Mouse (Mus musculus) kidney, embryonic 15.5 days (tissue): ENCODE measurements around the gene Nsun7. TPM values are rescaled to one million over a fixed set of nuclear protein-coding genes. Genes with fewer than 3 reads are reported as not detected.

Experiments
- ATAC-seq: fragments of 200-750 bp; cut with Nextera tagmentation; replicated peaks from 2 replicates; pipeline ENCODE4 v1.8.0; 2017; ENCODE audit warnings: moderate TSS enrichment; ENCODE audit not compliant: low FRiP score
- H3K27ac ChIP-seq: fragments of 300-500 bp; sonication (generic); 2 replicates; pipeline ENCODE4 v1.5.1; 2015; ENCODE audit warnings: mild to moderate bottlenecking, inconsistent platforms
- H3K27me3 ChIP-seq: fragments of 300-500 bp; sonication (generic); 2 replicates; pipeline ENCODE4 v1.6.1; 2015; ENCODE audit warnings: inconsistent platforms
- H3K36me3 ChIP-seq: fragments of 300-500 bp; sonication (generic); 2 replicates; pipeline ENCODE4 v1.6.1; 2015; ENCODE audit warnings: inconsistent platforms
- H3K4me1 ChIP-seq: fragments of 300-500 bp; sonication (generic); 2 replicates; pipeline ENCODE4 v1.6.1; 2015; ENCODE audit warnings: inconsistent platforms
- H3K4me2 ChIP-seq: fragments of 300-500 bp; sonication (generic); 2 replicates; pipeline ENCODE4 v1.6.1; 2015; ENCODE audit warnings: moderate library complexity, mild to moderate bottlenecking, inconsistent platforms
- H3K4me3 ChIP-seq: fragments of 300-500 bp; sonication (generic); replicated peaks from 2 replicates; pipeline ENCODE4 v1.5.1; 2015; ENCODE audit warnings: mild to moderate bottlenecking, inconsistent platforms
- H3K9ac ChIP-seq: fragments of 300-500 bp; sonication (generic); 2 replicates; pipeline ENCODE4 v1.6.1; 2015; ENCODE audit warnings: mild to moderate bottlenecking, inconsistent platforms
- H3K9me3 ChIP-seq: fragments of 300-500 bp; sonication (generic); replicated peaks from 2 replicates; pipeline ENCODE4 v1.6.1; 2016; ENCODE audit warnings: inconsistent platforms
- WGBS: fragments of 180-500 bp; shearing (Covaris S2); methylation state at CpG from one replicate; pipeline ENCODE4 v1.1.7; 2015; ENCODE audit warnings: mixed read lengths; 5-methylcytosine and 5-hydroxymethylcytosine counted together
- polyA plus RNA-seq: library from polyadenylated mRNA; unstranded; fragments of >200 nt; fragmentation: Nextera tagmentation; extraction: Ambion mirVana; gene quantifications from 2 replicates; pipeline ENCODE4 v1.2.1, GENCODE M21; 2015

The Nsun7 gene
- polyA plus RNA-seq, 1 experiment from 2014 or later = 0.32 TPM

DNA sequence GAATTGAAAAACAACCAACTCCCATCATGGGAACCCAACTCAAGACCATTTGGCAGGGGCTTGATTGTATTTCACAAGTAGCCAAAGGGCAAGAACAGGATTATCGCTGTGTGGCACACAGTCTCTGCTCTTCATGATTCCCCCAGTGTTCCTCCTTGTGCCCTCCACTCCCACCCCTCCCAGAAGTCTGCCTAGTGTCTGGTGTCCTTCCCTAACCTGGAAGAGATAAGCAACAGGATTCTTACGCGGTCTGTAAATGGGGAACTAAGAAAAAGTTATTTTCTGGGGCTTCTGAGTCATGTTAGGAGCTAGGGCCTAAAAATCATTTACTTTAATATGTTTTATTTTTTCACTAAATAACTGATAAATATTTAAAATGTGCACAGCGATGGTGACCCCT is 35.3 kb downstream of the Nsun7 start:
- Histone ChIP-seq H3K36me3 (peaks cover 6% of the 10 kb centered on the region; the same call in 1 of the 2 replicates), H3K4me3 (no peak overlapping the region), H3K4me2 (no peak overlapping the region), H3K9me3 (no peaks in the 10 kb centered on the region), H3K4me1 (no peaks in the 10 kb centered on the region), H3K9ac (no peak overlapping the region), H3K27ac (no peak overlapping the region), H3K27me3 (no peaks in the 10 kb centered on the region)
- WGBS = 94% methylated on average over 4 of the region's 4 CpGs
- no peak for ATAC-seq

DNA sequence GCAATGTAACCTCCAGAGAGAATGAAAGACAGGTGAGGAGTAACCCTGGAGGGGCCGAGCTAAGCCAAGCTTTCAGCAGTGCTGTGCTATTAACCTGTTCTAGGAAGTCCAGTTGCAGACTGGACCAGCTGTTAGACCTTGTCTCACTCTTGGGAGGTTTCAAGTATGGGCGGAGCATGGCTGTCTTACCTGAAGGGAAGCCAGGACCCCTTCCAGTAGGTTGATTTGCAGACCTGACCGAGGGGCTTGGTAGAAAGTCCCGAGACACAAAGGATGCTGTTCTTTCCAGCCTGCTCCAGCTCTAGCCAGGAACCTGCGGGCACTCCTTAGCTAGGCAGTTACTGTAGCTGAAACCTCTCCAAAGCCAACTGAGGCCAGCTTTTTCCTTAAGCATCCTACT is 36.4 kb downstream of the Nsun7 start:
- Histone ChIP-seq H3K4me3 (no peak overlapping the region), H3K27ac (no peak overlapping the region), H3K36me3 (peaks cover 15% of the 10 kb centered on the region; the same call in 1 of the 2 replicates), H3K27me3 (no peaks in the 10 kb centered on the region), H3K4me2 (no peak overlapping the region), H3K4me1 (no peaks in the 10 kb centered on the region), H3K9me3 (no peaks in the 10 kb centered on the region), H3K9ac (no peak overlapping the region)
- no peak for ATAC-seq
- 91% methylated on average over 5 of the region's 5 CpGs for WGBS

DNA sequence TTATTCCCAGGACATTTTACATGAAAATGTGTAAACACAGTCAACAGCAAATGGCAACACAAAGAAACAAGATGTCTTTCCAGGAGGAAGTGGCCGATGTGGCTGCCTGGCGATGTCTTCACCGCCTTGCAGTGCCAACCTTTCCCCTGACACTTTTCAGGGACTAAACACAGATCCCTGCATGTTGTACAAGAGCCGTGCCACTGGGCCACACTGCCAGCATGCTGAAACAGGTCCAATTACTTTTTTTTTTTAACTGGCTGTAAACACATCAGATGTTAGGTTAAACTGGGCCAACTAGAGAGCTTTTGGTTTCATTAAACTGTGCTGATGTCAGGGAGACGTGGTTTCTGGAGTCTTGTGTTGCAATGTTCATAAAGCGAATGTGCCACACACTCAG is 39.2 kb downstream of the Nsun7 start:
- WGBS = 89% methylated on average over 6 of the region's 6 CpGs
- no peak overlapping the region for H3K4me3 ChIP-seq
- H3K9ac ChIP-seq = no peak overlapping the region
- ATAC-seq = no peak
- H3K27ac ChIP-seq = no peak overlapping the region
- H3K9me3 ChIP-seq = no peaks in the 10 kb centered on the region
- peaks cover 30% of the 10 kb centered on the region for H3K36me3 ChIP-seq
- no peaks in the 10 kb centered on the region for H3K4me1 ChIP-seq
- no peak overlapping the region for H3K4me2 ChIP-seq
- H3K27me3 ChIP-seq = no peaks in the 10 kb centered on the region

- no peak overlapping the region for H3K9ac ChIP-seq
- no peak overlapping the region for H3K4me3 ChIP-seq
- no peaks in the 10 kb centered on the region for H3K27me3 ChIP-seq
- H3K36me3 ChIP-seq = peaks cover 41% of the 10 kb centered on the region
- no peak overlapping the region for H3K27ac ChIP-seq
- H3K4me2 ChIP-seq = no peak overlapping the region
- ATAC-seq = no peak
- no peaks in the 10 kb centered on the region for H3K4me1 ChIP-seq
- WGBS = 79% methylated on average over 13 of the region's 13 CpGs
- H3K9me3 ChIP-seq = no peaks in the 10 kb centered on the region
Observed at GRCm38 (mm10) chr5:66300576-66300975, 40.9 kb downstream of the Nsun7 start.

DNA sequence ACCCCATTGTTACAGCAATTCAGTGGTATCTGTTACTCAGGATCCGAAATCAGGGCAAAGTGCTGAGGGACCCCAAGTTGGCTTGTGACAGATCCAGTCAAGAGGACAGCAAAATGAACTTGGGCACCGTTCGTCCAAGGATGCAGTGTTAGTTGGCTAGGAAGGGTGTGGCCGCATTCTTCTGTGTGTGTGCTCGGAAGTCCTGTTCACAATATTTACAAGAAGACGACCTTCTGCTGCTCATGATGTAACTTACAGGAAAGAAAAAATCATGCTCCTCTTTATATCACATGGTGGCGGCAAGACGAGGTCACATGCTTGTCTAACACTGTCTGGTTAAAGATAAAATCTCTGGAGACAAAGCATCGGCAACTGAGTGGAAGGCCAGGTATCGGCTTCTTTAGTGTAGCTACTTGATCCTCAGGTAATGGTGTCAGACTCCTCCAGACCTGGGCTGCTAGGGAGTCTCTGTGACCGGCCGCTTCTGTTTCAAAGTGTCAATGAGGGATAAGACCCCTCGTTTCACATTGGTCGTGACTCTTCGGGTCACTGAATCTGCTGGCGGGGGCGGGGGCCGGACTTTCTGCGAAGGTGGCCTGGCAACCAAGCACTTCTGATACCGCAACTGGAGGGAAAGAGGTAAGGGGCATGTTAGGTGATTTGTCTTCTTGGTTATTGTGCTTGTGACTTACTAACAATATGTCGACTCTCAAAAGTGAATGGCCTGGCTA is 42.6 kb downstream of the Nsun7 start:
- Histone ChIP-seq H3K36me3 (peaks cover 54% of the 10 kb centered on the region), H3K9ac (no peak overlapping the region), H3K27ac (no peak overlapping the region), H3K4me1 (no peaks in the 10 kb centered on the region), H3K27me3 (no peaks in the 10 kb centered on the region), H3K4me3 (no peak overlapping the region), H3K4me2 (no peak overlapping the region), H3K9me3 (no peaks in the 10 kb centered on the region)
- WGBS = 78% methylated on average over 21 of the region's 21 CpGs
- ATAC-seq = no peak

DNA sequence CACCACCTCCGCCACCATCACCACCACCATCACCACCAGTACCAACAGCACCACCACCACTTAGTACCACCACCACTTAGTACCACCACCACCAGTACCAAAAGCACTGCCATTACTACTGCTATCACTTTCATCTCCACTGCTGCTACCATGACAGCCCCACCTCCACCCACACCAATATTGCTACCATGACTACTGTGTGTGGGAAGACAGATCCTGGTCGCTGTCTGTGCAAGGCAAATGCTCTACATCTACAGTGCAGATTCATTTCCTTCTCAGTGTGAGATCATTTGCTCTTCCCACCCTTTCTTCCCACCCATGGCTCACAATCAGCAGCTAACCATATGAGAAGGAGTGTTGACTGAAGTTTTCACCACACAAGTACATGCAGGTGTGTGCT is 43.2 kb downstream of the Nsun7 start:
- Histone ChIP-seq H3K27me3 (no peaks in the 10 kb centered on the region), H3K4me3 (no peak overlapping the region), H3K9ac (no peak overlapping the region), H3K27ac (no peak overlapping the region), H3K4me1 (no peaks in the 10 kb centered on the region), H3K9me3 (no peaks in the 10 kb centered on the region), H3K4me2 (no peak overlapping the region), H3K36me3 (peaks cover 54% of the 10 kb centered on the region)
- 88% methylated on average over 2 of the region's 2 CpGs for WGBS
- ATAC-seq = no peak

DNA sequence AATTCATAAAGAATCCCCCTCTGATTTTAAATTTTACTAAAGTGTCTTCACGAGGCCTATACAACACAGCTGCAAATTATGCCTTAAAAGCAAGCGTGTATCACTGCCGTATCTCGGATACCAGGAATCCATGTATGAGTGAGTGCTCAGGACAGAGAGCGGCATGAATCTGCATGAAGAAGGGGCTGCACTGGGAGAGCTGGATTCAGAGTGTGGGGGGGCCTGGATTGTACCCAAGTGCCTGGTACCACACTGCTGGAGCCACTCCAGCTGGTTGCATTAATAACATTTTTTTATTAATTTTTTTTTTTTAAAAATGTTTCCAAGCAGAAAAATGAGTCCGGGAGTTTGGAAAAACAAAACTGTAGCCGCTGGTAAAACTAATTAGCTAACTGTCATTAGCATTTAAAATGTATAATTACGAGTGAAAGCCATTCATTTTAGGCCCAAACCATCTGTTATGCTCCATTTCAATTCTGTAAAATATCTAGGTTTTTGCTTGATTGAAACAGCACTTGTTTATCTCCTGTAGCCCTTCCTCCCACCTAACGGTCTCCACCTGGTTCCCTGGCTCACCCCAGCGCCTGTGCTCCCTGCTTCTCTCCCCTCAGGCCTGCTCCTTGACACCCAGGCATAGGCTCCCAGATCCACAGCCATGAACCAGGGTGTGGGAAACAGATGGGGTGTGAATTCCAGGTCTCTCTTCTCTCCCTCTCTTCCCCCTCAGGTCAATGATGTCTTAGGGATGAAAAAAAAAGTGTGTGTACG is 44.8 kb downstream of the Nsun7 start:
- no peaks in the 10 kb centered on the region for H3K27me3 ChIP-seq
- ATAC-seq = no peak
- H3K9me3 ChIP-seq = no peaks in the 10 kb centered on the region
- H3K4me2 ChIP-seq = no peak overlapping the region
- H3K27ac ChIP-seq = no peak overlapping the region
- no peaks in the 10 kb centered on the region for H3K4me1 ChIP-seq
- no peak overlapping the region for H3K9ac ChIP-seq
- no peak overlapping the region for H3K4me3 ChIP-seq
- 85% methylated on average over 11 of the region's 11 CpGs for WGBS
- peaks cover 68% of the 10 kb centered on the region for H3K36me3 ChIP-seq

- Histone ChIP-seq H3K9ac (no peak overlapping the region), H3K36me3 (peaks cover 71% of the 10 kb centered on the region), H3K27ac (no peak overlapping the region), H3K9me3 (no peaks in the 10 kb centered on the region), H3K4me2 (no peak overlapping the region), H3K27me3 (no peaks in the 10 kb centered on the region), H3K4me3 (no peak overlapping the region), H3K4me1 (no peaks in the 10 kb centered on the region)
- 70% methylated on average over 8 of the region's 8 CpGs for WGBS
- no peak for ATAC-seq
Observed at GRCm38 (mm10) chr5:66305511-66305910, 45.8 kb downstream of the Nsun7 start.

- ATAC-seq = no peak
- no peak overlapping the region for H3K27ac ChIP-seq
- 57% methylated on average over 9 of the region's 9 CpGs for WGBS
Observed at GRCm38 (mm10) chr5:66310328-66310727, 50.6 kb downstream of the Nsun7 start.

DNA sequence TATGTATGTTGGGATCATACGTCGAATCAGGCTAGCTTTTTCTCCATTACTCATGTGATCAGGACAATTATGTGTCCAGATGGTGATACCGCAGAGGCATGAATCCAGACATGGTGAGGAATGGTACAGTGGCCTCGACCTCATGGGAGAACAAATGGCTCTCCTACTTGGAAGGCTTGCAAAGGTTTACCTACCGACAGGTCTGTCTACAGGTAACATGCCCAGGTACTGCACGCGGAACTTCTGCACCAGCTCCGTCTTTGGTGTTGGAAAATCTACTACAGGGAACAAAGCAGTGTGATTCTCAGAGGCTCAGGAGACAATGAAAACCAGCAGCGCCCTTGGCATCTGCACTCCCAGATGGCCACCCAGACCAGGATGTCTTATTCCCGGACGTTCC is 51.1 kb downstream of the Nsun7 start:
- no peak overlapping the region for H3K4me3 ChIP-seq
- ATAC-seq = no peak
- no peak overlapping the region for H3K4me2 ChIP-seq
- WGBS = 93% methylated on average over 11 of the region's 11 CpGs
- peaks cover 56% of the 10 kb centered on the region for H3K36me3 ChIP-seq
- no peak overlapping the region for H3K9ac ChIP-seq
- H3K4me1 ChIP-seq = no peaks in the 10 kb centered on the region
- no peaks in the 10 kb centered on the region for H3K27me3 ChIP-seq
- H3K9me3 ChIP-seq = no peaks in the 10 kb centered on the region
- no peak overlapping the region for H3K27ac ChIP-seq

More at GRCm38 (mm10) chr5:66310328-66310727, 50.6 kb downstream of the Nsun7 start:
- Histone ChIP-seq H3K4me2 (no peak overlapping the region), H3K9me3 (no peaks in the 10 kb centered on the region), H3K9ac (no peak overlapping the region), H3K27me3 (no peaks in the 10 kb centered on the region), H3K4me1 (no peaks in the 10 kb centered on the region), H3K4me3 (no peak overlapping the region), H3K36me3 (peaks cover 59% of the 10 kb centered on the region)

DNA sequence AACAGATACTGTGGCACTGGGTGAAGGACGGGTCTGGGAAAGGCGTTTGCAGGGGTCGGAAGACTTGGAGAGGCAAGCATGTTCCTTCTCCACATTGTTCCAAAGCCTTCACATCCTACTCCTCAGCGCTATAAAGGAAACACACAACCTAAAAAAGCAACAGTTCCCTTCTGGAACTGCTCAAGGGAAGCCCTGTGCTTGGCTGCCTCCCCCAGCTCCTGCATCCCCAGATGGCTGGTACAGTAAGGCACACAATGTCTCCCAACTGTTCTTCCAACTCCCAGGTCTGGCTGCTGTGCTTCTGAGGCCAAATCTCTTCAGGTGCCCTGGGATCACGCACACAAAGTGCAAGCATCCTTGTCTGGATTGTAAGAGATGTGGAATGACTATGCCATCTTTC is 56.1 kb downstream of the Nsun7 start:
- 92% methylated on average over 5 of the region's 5 CpGs for WGBS
- Histone ChIP-seq H3K4me1 (0 out of 2 replicates have a peak, but pooled peaks cover 3% of the 10 kb centered on the region), H3K4me3 (no peak overlapping the region), H3K4me2 (no peak overlapping the region), H3K9ac (no peak overlapping the region), H3K27me3 (no peaks in the 10 kb centered on the region), H3K36me3 (peaks cover 12% of the 10 kb centered on the region), H3K9me3 (no peaks in the 10 kb centered on the region), H3K27ac (no peak overlapping the region)
- ATAC-seq = no peak

- H3K4me3 ChIP-seq = no peak overlapping the region
- H3K4me2 ChIP-seq = no peak overlapping the region
- peaks cover 15% of the 10 kb centered on the region; the same call in 1 of the 2 replicates for H3K4me1 ChIP-seq
- no peaks in the 10 kb centered on the region for H3K27me3 ChIP-seq
- WGBS = 72% methylated on average over 6 of the region's 6 CpGs
- no peak for ATAC-seq
- no peaks in the 10 kb centered on the region for H3K36me3 ChIP-seq
- H3K9me3 ChIP-seq = no peaks in the 10 kb centered on the region
- H3K27ac ChIP-seq = no peak overlapping the region
- no peak overlapping the region for H3K9ac ChIP-seq
Observed at GRCm38 (mm10) chr5:66319341-66319740, 59.6 kb downstream of the Nsun7 start.
